Mouse (Mus musculus): Measurements from ENCODE around the gene Sin3a. TPM values are rescaled to one million over a fixed set of nuclear protein-coding genes. Genes with fewer than 3 reads are reported as not detected.

Sin3a gene
- polyA plus RNA-seq, 2 experiments from 2014 or later: 44.7 to 47.9 TPM

Other genes with a start within 250 kb of the Sin3a start
- gene Odf3l1, start 207.4 kb upstream of the Sin3a start, polyA plus RNA-seq (2017; shearing (Covaris generic)): not detected
- gene Cspg4, start 207.0 kb upstream of the Sin3a start, polyA plus RNA-seq (2017; shearing (Covaris generic)): not detected
- gene Snx33, start 143.7 kb upstream of the Sin3a start, polyA plus RNA-seq (2017; shearing (Covaris generic)): 1 to 10 TPM; 3.6 to 4.9 TPM
- gene Imp3, start 134.6 kb upstream of the Sin3a start, polyA plus RNA-seq (2017; shearing (Covaris generic)): 10 to 100 TPM; 42.6 to 57.1 TPM
- 10 to 100 TPM; 22.1 to 23.8 TPM for gene Snupn, start 121.2 kb upstream of the Sin3a start, polyA plus RNA-seq (2017; shearing (Covaris generic))
- 1 to 10 TPM; 3.4 to 5.0 TPM for gene Ptpn9, start 77.1 kb upstream of the Sin3a start, polyA plus RNA-seq (2017; shearing (Covaris generic))
- 100 to 1,000 TPM in 1 of 2 experiments, 10 to 100 TPM in 1; 41.1 to 119 TPM for gene Man2c1, start 58.6 kb downstream of the Sin3a start, polyA plus RNA-seq (2017; shearing (Covaris generic))
- 10 to 100 TPM; 23.4 to 43.1 TPM for gene Neil1, start 76.3 kb downstream of the Sin3a start, polyA plus RNA-seq (2017; shearing (Covaris generic))
- 100 to 1,000 TPM; 295 to 389 TPM for gene Commd4, start 86.3 kb downstream of the Sin3a start, polyA plus RNA-seq (2017; shearing (Covaris generic))
- not detected for gene Trcg1, start 164.5 kb downstream of the Sin3a start, polyA plus RNA-seq (2017; shearing (Covaris generic))
- gene 1700017B05Rik, start 190.6 kb downstream of the Sin3a start, polyA plus RNA-seq (2017; shearing (Covaris generic)): 10 to 100 TPM; 15.1 to 22.6 TPM